Mouse (Mus musculus): ENCODE measurements around the gene Cdk5. TPM values are rescaled to one million over a fixed set of nuclear protein-coding genes. Genes with fewer than 3 reads are reported as not detected.
"Not testable (repeated sequence)": the region's sequence is repeated elsewhere in the genome, so short reads cannot be mapped to it uniquely, and the experiment has no call there.

Gene Cdk5
- total RNA-seq, 2 experiments from 2014 or later, result 128 to 129 TPM

- no peak for DNase-seq (ENCODE audit: low spot score in 2 of 2)
Measured at GRCm38 (mm10) chr5:24400911-24401605, 22.3 kb downstream of the Cdk5 start.

DNA sequence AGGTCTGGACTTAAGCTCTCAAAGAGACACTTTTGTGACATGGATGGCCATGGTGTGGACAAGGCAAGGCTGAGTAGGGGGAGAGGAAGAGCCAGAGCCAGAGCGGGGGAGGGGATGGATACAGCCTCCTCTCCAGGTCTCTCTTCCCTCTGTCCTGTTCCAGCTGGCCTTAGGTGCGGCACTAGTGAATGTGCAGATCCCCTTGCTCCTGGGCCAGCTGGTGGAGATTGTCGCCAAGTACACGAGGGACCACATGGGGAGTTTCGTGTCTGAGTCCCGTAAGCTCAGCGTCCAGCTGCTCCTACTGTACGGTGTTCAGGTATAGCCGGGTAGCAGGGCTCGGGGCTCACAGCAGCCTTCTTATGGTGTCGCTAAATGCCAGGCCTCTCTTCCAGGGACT lies 23.0 kb downstream of the Cdk5 start:
- DNase-seq (ENCODE audit: low spot score in 2 of 2), result no peak

- DNase-seq (ENCODE audit: low spot score in 2 of 2), result no peak
Measured at GRCm38 (mm10) chr5:24399686-24400085, 23.6 kb downstream of the Cdk5 start.

DNA sequence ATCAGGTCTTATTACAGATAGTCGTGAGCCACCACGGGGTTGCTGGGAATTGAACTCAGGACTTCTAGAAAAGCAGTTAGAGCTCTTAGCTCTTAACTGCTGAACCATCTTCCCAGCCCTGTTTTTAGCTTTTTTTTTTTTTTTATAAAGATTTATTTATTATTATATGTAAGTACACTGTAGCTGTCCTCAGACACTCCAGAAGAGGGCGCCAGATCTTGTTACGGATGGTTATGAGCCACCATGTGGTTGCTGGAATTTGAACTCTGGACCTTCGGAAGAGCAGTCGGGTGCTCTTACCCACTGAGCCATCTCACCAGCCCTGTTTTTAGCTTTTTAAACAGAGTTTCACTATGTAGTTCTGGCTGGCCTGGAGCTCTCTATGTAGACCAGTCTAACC lies 27.1 kb downstream of the Cdk5 start:
- not testable (repeated sequence) for DNase-seq (ENCODE audit: low spot score in 2 of 2)

DNA sequence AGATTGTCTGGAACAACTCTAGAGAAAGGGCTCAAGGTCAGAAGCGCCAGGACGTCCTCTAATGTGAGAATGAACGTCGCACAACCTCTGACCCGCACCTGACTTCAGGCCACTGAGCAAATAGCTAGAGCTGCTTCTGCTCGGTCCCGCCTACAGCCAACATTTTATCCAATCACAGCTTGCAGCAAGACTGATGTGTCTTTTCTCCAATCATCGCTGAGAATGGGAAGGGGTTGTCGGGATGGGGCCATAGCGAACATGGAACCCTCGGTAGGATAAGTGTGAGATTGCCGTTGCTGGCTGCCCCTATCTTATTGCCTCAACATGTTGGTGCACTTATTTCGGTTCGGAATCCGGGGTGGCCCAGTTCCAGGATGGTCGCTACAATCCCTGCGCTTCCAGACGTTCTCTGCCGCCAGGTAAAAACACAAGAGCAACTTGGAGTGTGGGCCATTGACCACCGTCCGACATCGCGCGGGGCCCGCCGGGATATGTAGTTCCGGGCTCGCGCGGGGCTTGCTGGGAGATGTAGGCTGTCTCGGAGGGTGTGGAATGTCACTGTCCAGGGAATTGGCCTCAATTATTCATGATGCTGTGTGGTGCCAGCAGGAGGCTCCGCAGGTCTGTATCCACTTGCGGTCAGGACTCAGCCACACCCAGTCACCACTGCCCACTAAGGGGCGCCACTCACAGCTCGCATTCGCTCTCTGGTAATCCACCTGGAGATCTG lies 29.0 kb downstream of the Cdk5 start:
- DNase-seq (ENCODE audit: low spot score in 2 of 2), result peak; percentile 91 to 95

GRCm38 (mm10) chr5:24393392-24393997 lies 29.8 kb downstream of the Cdk5 start, which contains the start of gene Abcb8:
Abcb8 (plus strand) TSS chr5:24393663.
- DNase-seq (ENCODE audit: low spot score in 2 of 2), result peak; percentile 89 to 96

DNA sequence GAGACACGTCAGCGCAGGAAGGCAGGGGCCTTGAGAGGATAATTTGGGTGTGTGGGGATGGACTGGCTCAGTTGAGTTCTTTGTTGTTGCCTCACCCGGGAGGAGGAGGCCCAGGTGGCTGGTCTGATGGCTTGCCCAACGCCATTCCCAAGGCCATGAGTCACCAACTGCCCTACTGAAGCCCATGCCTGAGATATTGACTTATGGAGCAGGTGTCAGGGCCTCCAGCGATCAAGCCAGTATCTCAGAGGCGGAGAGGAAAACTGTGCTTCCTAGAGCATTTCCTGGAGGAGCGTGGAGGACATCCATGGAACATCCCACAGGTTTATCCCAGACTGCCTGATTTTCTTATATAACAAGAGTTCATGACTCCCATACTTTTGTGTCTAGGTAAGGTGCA lies 30.6 kb downstream of the Cdk5 start:
- no peak for DNase-seq (ENCODE audit: low spot score in 2 of 2)

DNA sequence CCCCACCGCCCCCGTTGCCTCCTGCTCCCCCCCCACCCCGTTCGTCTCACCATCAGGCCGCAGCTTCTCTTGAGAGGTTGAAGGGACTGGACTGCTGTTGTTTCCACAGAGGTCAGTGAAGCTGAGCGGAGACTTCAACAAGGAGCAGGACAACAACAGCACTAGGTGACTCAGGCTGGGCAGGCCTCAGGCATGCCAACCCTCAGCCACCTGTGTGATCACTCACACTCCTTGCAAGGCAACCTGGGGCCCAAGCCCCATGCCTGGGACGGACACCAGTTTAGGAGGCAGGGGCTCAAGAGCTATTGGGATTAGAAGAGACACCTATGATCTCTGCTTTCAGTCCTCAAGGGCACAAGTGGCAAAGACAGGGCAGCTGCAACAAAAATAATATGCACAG lies 31.5 kb downstream of the Cdk5 start, which contains the start of gene Atg9b:
Gene Atg9b (minus strand): TSS at position 280 of the 400 bp plus-strand sequence.
- DNase-seq (ENCODE audit: low spot score in 2 of 2), result no peak

DNA sequence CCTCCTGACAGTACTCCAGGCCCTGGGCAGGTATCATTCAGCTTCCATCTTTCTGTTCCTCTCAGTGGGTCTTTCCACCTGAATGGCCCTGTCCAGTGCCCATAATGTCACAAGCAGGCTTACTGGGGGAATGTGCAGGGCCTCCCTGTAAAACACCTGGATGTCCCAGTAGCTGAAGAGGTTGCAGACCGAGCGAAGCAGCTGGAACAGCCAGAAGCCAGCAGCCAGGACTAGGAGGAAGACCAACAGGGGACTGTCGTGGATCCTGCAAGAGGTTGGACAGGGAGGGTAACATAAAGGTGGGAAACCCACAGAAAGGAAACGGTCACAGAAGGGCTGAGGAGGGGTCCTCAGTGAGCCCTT lies 33.7 kb downstream of the Cdk5 start:
- DNase-seq (ENCODE audit: low spot score in 2 of 2), result no peak

- DNase-seq (ENCODE audit: low spot score in 2 of 2), result no peak
Measured at GRCm38 (mm10) chr5:24389011-24389657, 34.2 kb downstream of the Cdk5 start.

GRCm38 (mm10) chr5:24388246-24388915 lies 34.9 kb downstream of the Cdk5 start:
- DNase-seq (ENCODE audit: low spot score in 2 of 2), result no peak

DNA sequence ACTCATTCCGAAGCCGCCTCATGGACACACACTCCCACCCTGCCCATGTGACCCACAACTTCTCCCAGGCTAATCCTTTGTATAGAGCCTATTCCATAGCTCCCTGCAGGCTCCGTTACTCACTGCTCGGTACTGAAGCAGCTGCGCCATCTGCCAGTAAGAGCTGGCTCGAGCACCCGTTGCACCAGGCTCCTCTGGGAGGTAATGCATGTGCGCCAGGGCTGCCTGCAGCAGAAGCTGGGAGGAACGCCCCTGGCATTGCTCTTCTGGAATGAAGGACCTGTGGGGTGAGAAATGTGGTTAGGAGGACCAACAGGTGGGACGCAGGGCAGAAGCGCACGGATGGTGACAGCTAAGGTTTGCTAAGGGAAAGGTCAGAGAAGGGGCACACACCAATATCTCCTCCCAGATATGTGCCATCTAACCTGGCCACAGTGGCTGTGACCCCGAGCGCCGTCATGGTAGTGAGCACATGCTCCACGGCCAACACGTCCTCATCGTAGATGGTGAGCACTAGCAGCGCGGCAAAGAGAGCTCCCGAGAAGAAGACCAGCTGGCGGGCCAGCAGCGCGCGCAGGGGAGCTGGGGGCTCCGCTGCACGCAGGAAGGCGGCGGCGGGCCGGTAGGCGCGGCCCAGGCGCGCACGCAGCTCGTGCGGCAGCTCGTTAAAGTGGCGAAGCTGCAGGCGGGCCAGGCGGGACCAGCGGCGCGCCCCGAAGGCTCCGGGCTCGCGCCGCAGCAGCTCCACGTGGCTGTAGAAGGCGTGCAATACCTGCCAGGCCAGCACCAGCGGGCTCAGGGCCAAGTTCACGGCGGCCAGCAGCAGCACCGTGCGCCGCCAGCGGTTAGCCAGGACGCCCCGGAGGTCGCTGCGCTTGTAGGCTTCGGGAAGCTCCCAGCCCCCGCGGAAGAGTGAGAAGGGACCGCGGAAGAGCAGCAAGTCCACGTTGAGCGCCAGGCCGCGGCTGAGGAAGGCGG lies 35.8 kb downstream of the Cdk5 start:
- peak; percentile 56 to 67 for DNase-seq (ENCODE audit: low spot score in 2 of 2)

DNA sequence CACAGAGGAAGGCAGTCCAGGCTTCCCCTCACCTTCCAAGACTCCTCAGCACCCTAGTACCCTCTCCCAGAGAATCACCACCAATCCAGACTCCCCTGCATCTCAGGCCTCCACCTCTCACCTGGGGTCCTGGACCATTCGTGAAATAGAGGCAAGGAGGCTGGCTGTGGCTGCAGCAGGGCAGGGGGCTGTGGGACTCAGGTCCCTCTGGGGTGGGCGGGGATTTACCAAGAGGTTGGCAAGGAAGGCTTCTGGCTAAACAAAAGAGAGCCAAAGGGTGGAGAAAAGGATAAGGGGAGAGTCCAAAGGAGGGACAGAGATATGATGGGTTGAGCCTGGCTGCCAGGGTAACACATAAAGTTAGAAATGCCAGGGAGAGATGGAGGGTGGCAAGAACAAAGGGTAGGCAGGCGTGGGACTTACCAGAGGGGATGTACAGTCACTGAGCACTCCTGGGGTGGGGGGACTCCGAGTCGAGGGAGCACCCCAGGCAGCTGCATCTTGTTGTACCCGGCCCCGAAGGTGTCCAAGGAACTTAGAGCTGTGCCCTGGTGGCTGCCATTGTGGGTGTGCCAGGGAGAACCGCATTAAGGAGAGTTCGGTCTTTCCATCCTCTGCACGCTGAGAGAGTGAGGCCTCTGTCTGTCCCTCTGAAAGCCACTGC lies 37.3 kb downstream of the Cdk5 start:
- no peak for DNase-seq (ENCODE audit: low spot score in 2 of 2)

- no peak for DNase-seq (ENCODE audit: low spot score in 2 of 2)
Measured at GRCm38 (mm10) chr5:24385374-24385773, 38.0 kb downstream of the Cdk5 start.

DNA sequence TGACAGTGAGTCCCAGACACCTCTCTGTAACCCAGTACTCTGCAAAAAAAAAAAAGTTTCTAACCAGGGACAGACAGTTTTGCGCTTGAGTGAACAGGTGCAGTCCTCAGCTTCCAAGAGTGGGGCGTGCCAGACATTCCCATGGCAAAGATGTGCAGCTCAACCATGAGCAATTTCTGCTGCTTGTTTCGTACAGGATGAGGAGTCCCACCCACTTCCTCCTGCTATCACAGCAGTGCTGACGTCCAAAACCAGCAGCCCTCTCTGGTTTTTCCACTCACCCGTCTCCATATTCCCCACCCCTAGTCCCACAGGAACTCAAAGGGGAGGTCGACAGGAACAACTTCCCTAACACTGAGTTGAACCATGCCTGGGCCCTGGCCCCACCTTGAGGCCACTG lies 38.9 kb downstream of the Cdk5 start:
- peak; percentile 41 to 44 for DNase-seq (ENCODE audit: low spot score in 2 of 2)

DNA sequence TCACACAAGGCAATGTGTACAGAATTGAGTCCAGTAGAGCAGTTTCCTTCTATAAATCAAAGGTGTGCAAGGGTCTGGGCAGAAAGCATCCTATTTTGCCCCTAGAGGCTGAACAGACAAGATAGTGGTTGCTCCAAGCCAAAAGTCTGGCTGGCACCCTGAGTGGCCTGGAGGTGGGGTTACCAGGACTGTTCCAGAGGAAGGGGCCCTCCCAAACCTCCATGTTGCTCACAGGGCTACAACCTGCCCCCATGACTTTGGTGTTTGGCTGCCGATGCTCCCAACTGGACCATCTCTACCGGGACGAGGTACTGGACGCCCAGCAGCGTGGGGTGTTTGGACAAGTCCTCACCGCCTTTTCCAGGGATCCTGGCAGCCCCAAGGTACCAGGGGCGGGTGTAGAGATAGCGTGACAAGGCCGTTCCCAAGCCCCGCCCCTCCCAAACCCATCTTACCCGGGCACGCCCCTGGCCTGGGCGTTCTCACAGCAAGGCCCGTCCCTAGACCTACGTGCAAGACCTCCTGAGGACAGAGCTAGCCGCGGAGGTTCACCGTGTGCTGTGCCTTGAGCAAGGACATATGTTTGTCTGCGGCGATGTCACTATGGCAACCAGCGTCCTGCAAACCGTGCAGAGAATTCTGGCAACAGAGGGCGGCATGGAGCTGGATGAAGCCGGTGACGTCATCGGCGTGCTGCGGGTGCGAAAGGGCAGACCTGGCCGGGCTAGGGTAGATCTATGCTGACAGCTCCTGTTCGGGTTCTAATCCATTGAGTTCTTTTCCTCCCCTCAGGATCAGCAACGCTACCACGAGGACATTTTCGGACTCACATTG lies 40.1 kb downstream of the Cdk5 start:
- peak; percentile 93 to 94 for DNase-seq (ENCODE audit: low spot score in 2 of 2)

DNA sequence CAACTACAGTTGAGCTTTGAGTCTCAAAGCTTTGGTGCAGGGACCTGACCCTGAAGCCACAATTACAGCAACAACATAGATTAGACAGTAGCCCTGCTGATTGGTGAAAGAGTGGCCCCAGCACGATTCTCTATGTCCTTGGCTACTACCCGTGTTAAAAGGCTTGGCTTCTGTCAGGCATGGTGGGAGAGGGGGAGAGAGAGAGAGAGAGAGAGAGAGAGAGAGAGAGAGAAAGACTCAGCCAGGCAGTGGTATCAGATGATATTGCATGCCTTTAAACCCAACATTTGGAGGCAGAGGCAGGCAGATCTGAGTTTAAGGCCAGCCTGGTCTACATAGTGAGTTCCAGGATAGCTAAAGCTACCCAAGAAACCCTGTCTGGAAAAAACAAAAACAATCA lies 41.3 kb downstream of the Cdk5 start:
- DNase-seq (ENCODE audit: low spot score in 2 of 2), result no peak

GRCm38 (mm10) chr5:24381486-24381885 lies 41.8 kb downstream of the Cdk5 start:
- DNase-seq (ENCODE audit: low spot score in 2 of 2), result no peak

- no peak for DNase-seq (ENCODE audit: low spot score in 2 of 2)
Measured at GRCm38 (mm10) chr5:24380499-24380898, 42.8 kb downstream of the Cdk5 start.

Measured in left cerebral cortex, adult 18-20 months (tissue).